Mouse (Mus musculus) stomach, postnatal 0 days (tissue): ENCODE measurements around the gene Ctss.

Experiments
- CTCF ChIP-seq: IDR thresholded peaks from 2 replicates; pipeline ENCODE4 v1.5.1; 2016; ENCODE audit warnings: antibody characterized with exemption, low read depth, mild to moderate bottlenecking, moderate library complexity
- EP300 ChIP-seq: optimal IDR thresholded peaks from 2 replicates; pipeline ENCODE3; 2016; ENCODE audit warnings: antibody characterized with exemption

DNA sequence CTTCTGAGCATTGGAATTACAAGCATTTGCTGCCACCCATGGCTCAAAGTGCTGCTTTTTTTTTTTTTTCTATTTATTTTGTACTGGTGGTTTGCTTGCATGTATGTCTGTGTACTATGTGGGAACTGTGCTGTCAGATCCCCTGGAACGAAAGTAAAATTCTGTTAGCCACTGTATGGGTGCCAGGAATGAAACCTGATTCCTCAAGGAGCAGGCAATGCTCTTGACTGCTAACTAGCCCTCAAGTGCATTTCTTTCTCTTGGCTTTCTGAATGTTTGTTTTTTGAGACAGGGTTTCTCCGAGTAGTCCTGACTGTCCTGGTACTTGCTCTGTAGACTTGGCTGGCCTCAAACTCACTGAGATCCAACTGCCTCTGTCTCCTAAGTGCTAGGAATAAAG, 35.2 kb downstream of the Ctss start:
- TF ChIP-seq CTCF (no peak), EP300 (no peak)
